Mouse (Mus musculus): ENCODE data around the gene Lrrn4. TPM values are rescaled to one million over a fixed set of nuclear protein-coding genes. Genes with fewer than 3 reads are reported as not detected.
A peak's percentile ranks its signal among the peaks of the same experiment; 100 is the strongest.

The Lrrn4 gene
- total and polyA plus RNA-seq, 3 experiments: not detected

DNA sequence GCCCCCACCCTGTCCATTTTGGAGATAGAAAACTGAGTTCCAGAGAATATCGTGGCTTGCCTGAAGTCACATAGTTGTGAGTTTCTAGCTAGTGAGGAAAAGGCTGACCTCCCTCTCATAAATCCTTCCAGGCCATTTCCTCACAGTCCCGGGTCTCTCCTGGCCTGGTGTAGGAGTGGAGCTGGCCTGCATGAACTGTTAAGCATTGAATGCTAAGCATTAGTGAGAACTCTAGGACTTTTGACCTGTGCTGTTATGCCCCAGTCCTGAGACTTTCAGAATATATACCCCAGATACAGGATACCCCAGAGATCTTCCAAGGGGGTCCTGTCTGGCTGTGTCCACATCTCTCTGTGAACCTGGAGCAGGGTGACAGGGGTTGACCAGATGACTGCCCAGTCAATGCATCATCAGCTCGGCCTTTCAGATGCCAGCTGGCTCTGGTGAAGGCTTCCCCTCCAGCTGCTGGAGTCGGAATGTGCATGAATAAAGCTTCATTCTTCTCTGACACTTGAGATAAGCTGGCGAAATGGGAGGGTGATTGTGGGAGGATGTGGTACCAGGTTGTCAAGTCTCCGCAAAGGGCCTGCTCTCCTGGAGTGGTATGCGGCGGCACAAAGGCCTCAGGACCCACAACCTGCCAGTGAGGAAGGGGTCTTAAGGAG is 3.7 kb upstream of the Lrrn4 start:
- H3K27me3 ChIP-seq (replicated peaks): peaks cover 41% of the 10 kb centered on the region
- TF ChIP-seq TCF12 (IDR thresholded peaks at IDR 0.05; ENCODE audit: low read depth, low read length) (no peak), NELFE (IDR thresholded peaks at IDR 0.05; ENCODE audit: low read depth, low read length) (no peak), ZMIZ1 (IDR thresholded peaks at IDR 0.05; ENCODE audit: low read depth, low read length) (no peak), SIN3A (IDR thresholded peaks at IDR 0.05; ENCODE audit: low read length) (no peak), ZNF384 (IDR thresholded peaks at IDR 0.05; ENCODE audit: low read depth, low read length) (no peak), GABPA (IDR thresholded peaks at IDR 0.05; ENCODE audit: insufficient replicate concordance, low read depth, low read length) (no peak), MAX (IDR thresholded peaks at IDR 0.05; ENCODE audit: low read length) (no peak), EP300 (IDR thresholded peaks at IDR 0.05; ENCODE audit: low read length) (no peak), JUND (conservative IDR thresholded peaks at IDR 0.05; ENCODE audit: low read depth, low read length) (no peak), USF1 (IDR thresholded peaks at IDR 0.05; ENCODE audit: low read depth, low read length) (no peak), ELF1 (IDR thresholded peaks at IDR 0.05; ENCODE audit: low read depth, low read length) (no peak), ETS1 (conservative IDR thresholded peaks at IDR 0.05; ENCODE audit: low read depth, low read length) (no peak), SMC3 (IDR thresholded peaks at IDR 0.05; ENCODE audit: low read depth, low read length) (no peak), RAD21 (IDR thresholded peaks at IDR 0.05; ENCODE audit: low read depth, low read length) (no peak), POLR2A (IDR thresholded peaks at IDR 0.05; ENCODE audit: low read depth, low read length) (no peak), PAX5 (IDR thresholded peaks at IDR 0.05; ENCODE audit: low read length) (no peak), IRF4 (IDR thresholded peaks at IDR 0.05; ENCODE audit: low read depth, low read length) (no peak), ZC3H11A (IDR thresholded peaks at IDR 0.05; ENCODE audit: low read depth, low read length) (no peak)
- H3K36me3 ChIP-seq (replicated peaks in 1 of 2; ENCODE audit: control insufficient read depth in 1 of 2, insufficient read depth in 1 of 2, low read length in 1 of 2): no peaks in the 10 kb centered on the region
- no peak for DNase-seq (ENCODE audit: extremely low read depth)
- no peaks in the 10 kb centered on the region for H3K9me3 ChIP-seq (replicated peaks; ENCODE audit: low read length)
- H3K4me2 ChIP-seq (ENCODE audit: insufficient read depth, low read depth, poor library complexity, severe bottlenecking): no peak overlapping the region
- no peak overlapping the region for H3K9ac ChIP-seq (ENCODE audit: insufficient read depth, low read depth)
- H3K79me2 ChIP-seq (replicated peaks; ENCODE audit: control insufficient read depth, extremely low read depth, insufficient read depth, poor library complexity, severe bottlenecking): no peaks in the 10 kb centered on the region
- dilution Hi-C loops (cut with MboI; ENCODE audit: extremely low pct_ligation_motif_present, extremely low pct_unique_long_range_greater_than_20kb, low sequenced_read_pairs): no loop called here
- H3K4me1 ChIP-seq (ENCODE audit: control insufficient read depth in 1 of 2, insufficient read depth in 2 of 2): peaks cover under 1% of the 10 kb centered on the region in 2 experiments; a peak in 2 of 4 replicates
- H3K4me3 ChIP-seq (replicated peaks in 1 of 3; ENCODE audit: low read depth in 2 of 3, low read length in 2 of 3, poor library complexity in 1 of 3): no peak overlapping the region
- H3K27ac ChIP-seq (ENCODE audit: insufficient read depth, low read depth): no peak overlapping the region
- in situ Hi-C loops (cut with MboI; ENCODE audit: low pct_ligation_motif_present, low pct_unique_long_range_greater_than_20kb, low sequenced_read_pairs): no loop called here

DNA sequence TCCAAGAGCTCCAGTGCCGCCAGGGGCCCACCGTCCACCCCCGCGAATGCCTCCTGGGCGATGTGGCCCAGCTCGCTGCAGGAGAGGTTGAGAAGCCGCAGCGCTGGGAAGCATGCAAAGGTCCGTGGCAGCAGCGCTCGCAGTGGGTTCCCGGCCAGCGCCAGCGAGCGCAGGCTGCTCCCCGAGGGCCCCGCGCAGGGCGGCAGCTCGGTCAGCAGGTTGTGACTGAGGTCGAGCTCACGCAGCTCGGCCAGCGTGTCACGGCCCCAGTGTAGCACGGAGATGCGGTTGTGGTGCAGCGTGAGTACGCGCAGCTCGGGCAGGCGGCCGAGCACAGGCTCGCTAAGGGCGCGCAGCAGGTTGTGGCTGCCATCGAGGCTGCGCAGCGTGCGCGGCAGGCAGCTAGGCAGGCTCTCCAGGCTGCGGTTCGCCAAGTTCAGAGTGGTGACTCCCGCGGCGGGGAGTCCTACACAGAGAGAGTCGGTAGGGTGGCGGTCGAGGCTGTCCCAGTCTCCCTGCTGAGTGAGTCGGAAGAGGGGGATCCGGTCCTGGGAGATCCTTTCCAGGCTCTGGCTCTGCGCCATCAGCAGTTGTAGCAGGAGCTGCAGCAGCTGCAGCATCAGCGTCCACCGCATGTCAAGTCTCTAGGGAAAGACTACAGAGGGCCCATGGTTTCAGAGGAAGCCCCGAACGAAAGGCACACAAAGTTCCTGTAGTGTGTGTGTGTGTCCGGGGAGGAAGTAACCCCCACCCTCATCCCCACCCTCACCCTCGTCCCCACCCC is 1.2 kb downstream of the Lrrn4 start:
- in situ Hi-C loops (cut with MboI; ENCODE audit: low pct_ligation_motif_present, low pct_unique_long_range_greater_than_20kb, low sequenced_read_pairs): no loop called here
- Histone ChIP-seq H3K79me2 (replicated peaks; ENCODE audit: control insufficient read depth, extremely low read depth, insufficient read depth, poor library complexity, severe bottlenecking) (no peaks in the 10 kb centered on the region), H3K4me3 (replicated peaks in 1 of 3; ENCODE audit: low read depth in 2 of 3, low read length in 2 of 3, poor library complexity in 1 of 3) (peak overlapping the region in 2 of 3 experiments; percentile 24 to 49), H3K36me3 (replicated peaks in 1 of 2; ENCODE audit: control insufficient read depth in 1 of 2, insufficient read depth in 1 of 2, low read length in 1 of 2) (no peaks in the 10 kb centered on the region), H3K4me1 (ENCODE audit: control insufficient read depth in 1 of 2, insufficient read depth in 2 of 2) (peaks cover 5 to 7% of the 10 kb centered on the region in 2 experiments; a peak in 3 of 4 replicates), H3K9me3 (replicated peaks; ENCODE audit: low read length) (peaks cover 2% of the 10 kb centered on the region), H3K4me2 (ENCODE audit: insufficient read depth, low read depth, poor library complexity, severe bottlenecking) (peak overlapping the region; percentile 53), H3K27ac (ENCODE audit: insufficient read depth, low read depth) (no peak overlapping the region), H3K9ac (ENCODE audit: insufficient read depth, low read depth) (no peak overlapping the region), H3K27me3 (replicated peaks) (peaks cover 75% of the 10 kb centered on the region)
- DNase-seq (ENCODE audit: extremely low read depth): peak; percentile 38
- dilution Hi-C loops (cut with MboI; ENCODE audit: extremely low pct_ligation_motif_present, extremely low pct_unique_long_range_greater_than_20kb, low sequenced_read_pairs): no loop called here
- peak; percentile 66 for TF ChIP-seq NRF1 (IDR thresholded peaks at IDR 0.05; ENCODE audit: low read depth, low read length)
- peak; percentile 56 for TF ChIP-seq MAX (IDR thresholded peaks at IDR 0.05; ENCODE audit: low read length)
- no peak for TF ChIP-seq RCOR1 (conservative IDR thresholded peaks at IDR 0.05; ENCODE audit: low read depth, low read length)
- 0 out of 2 replicates have a peak, but pooled peaks have one; percentile 15 for TF ChIP-seq MYC (IDR thresholded peaks at IDR 0.05; ENCODE audit: low read depth, low read length)
- peak; percentile 63 for TF ChIP-seq UBTF (IDR thresholded peaks at IDR 0.05; ENCODE audit: low read depth, low read length)

Measured in CH12.LX (cell line).